Mouse (Mus musculus) intestine, postnatal 0 days (tissue): ENCODE data around the gene Phkg2. TPM values are rescaled to one million over a fixed set of nuclear protein-coding genes. Genes with fewer than 3 reads are reported as not detected.

ENCODE experiments used
- ATAC-seq: fragments of 200-750 bp; cut with Nextera tagmentation; 2 replicates; pipeline ENCODE4 v1.8.0; 2017; ENCODE audit warnings: mild to moderate bottlenecking, moderate TSS enrichment, moderate library complexity
- H3K27ac ChIP-seq: fragments of 300-500 bp; sonication (generic); 2 replicates; pipeline ENCODE4 v1.5.1; 2014; ENCODE audit warnings: mild to moderate bottlenecking, low read depth, low read length, moderate library complexity
- H3K27me3 ChIP-seq: fragments of 300-500 bp; sonication (generic); replicated peaks from 2 replicates; pipeline ENCODE4 v1.6.1; 2014; ENCODE audit warnings: low read length, mixed read lengths; ENCODE audit not compliant: control insufficient read depth, insufficient read depth
- H3K36me3 ChIP-seq: fragments of 300-500 bp; sonication (generic); 2 replicates; pipeline ENCODE4 v1.6.1; 2014; ENCODE audit warnings: mild to moderate bottlenecking, moderate library complexity; ENCODE audit not compliant: control insufficient read depth, insufficient read depth
- H3K4me1 ChIP-seq: fragments of 300-500 bp; sonication (generic); replicated peaks from 2 replicates; pipeline ENCODE4 v1.6.1; 2014; ENCODE audit warnings: antibody characterized with exemption, low read length, mixed read lengths; ENCODE audit not compliant: control insufficient read depth, insufficient read depth
- H3K4me2 ChIP-seq: fragments of 300-500 bp; sonication (generic); replicated peaks from 2 replicates; pipeline ENCODE4 v1.6.1; 2014; ENCODE audit warnings: low read depth, mild to moderate bottlenecking, moderate library complexity
- H3K4me3 ChIP-seq: fragments of 300-500 bp; sonication (generic); 2 replicates; pipeline ENCODE4 v1.5.1; 2014; ENCODE audit warnings: low read depth, low read length
- H3K9ac ChIP-seq: fragments of 300-500 bp; sonication (generic); 2 replicates; pipeline ENCODE4 v1.6.1; 2014; ENCODE audit warnings: mild to moderate bottlenecking, low read depth, low read length
- H3K9me3 ChIP-seq: fragments of 300-500 bp; sonication (generic); 2 replicates; pipeline ENCODE4 v1.6.1; 2016; ENCODE audit warnings: mixed run types; ENCODE audit not compliant: control insufficient read depth
- CTCF ChIP-seq: sonication (generic); IDR thresholded peaks from 2 replicates; pipeline ENCODE4 v1.5.1; 2016; ENCODE audit warnings: low read depth, mild to moderate bottlenecking, control low read depth, antibody characterized with exemption, moderate library complexity
- WGBS: fragments of 180-500 bp; shearing (Covaris S2); extraction: QIAGEN DNeasy Blood & Tissue Kit; methylation state at CpG from one replicate; pipeline ENCODE4 v1.1.7; 2014; 5-methylcytosine and 5-hydroxymethylcytosine counted together
- polyA plus RNA-seq: library from polyadenylated mRNA; unstranded; fragments of >200 nt; fragmentation: Nextera tagmentation; extraction: Ambion mirVana; gene quantifications from 2 replicates; pipeline ENCODE4 v1.2.1, GENCODE M21; 2015

The Phkg2 gene
- polyA plus RNA-seq, 1 experiment from 2014 or later, result 25.7 TPM

DNA sequence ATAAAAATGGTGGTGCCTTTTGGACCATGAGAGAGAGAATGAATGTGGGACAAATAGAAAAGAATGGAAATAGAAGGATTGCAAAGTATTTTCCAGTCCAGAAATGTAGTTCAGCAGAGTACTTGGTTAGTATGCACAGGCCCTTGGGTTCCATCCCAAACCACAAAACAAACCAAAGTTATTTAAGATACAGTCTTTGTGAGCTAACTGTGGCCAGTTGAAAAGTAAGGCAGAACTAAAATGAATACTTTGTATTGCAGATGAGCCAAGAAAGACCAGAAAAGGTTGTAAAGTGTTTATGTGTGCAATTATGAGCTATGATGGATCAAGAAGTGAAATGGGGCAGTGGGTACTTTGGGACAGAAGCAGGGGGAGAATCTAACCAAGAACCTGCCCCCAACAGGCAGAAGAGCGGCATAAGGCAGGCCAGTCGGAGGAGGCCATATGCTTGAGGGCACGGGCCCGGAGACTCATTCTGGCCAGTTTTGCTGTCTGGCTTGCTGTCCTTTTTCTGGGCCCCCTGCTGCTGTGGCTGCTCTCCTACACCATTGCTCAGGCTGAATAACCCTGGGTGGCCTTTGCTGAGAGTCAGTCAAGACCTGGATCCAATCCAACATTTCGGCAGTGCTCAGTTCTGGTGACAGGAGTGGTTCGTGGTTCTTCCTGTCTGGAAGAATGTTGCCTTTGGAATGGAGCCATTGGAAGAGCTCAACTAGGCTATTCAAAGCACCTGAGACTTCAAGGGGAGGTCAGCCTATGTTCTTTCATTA lies 8.6 kb upstream of the Phkg2 start:
- ATAC-seq, result no peak
- H3K4me3 ChIP-seq, result no peak overlapping the region
- WGBS, result 83% methylated on average over 6 of the region's 6 CpGs
- H3K27me3 ChIP-seq, result no peaks in the 10 kb centered on the region
- H3K9me3 ChIP-seq, result no peaks in the 10 kb centered on the region
- no peak overlapping the region for H3K9ac ChIP-seq
- no peaks in the 10 kb centered on the region for H3K4me1 ChIP-seq
- peaks cover 32% of the 10 kb centered on the region for H3K36me3 ChIP-seq
- H3K27ac ChIP-seq, result no peak overlapping the region
- TF ChIP-seq CTCF, result 0 out of 2 replicates have a peak, but pooled peaks have one; percentile 4
- no peak overlapping the region for H3K4me2 ChIP-seq

DNA sequence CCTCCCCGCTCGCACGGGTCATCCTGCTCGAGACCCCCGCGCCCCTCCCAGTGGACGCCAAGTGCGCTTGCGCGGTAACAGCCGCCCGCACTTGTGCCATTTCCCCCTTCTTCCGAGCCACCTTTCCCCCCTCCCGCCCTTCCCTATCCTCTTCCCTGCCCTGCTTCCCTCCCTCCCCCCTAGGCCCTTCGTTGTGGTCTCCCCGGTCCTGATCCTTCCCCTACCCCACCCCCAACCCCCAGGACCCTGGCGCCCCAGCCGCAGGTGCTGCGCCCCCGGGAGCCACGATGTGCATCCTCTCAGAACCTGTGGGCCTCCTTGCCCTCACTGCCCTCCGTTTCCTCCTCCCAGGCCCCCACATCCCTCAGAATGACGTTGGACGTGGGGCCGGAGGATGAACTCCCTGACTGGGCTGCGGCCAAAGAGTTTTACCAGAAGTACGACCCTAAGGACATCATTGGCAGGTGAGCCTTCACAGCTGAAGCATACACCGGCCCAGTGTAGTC lies 416 bp downstream of the Phkg2 start:
- peak overlapping the region; percentile 46; the same call in 1 of the 2 replicates for H3K27ac ChIP-seq
- no peaks in the 10 kb centered on the region for H3K9me3 ChIP-seq
- peak overlapping the region; percentile 60 for H3K9ac ChIP-seq
- peak overlapping the region; percentile 92 for H3K4me2 ChIP-seq
- WGBS, result 1% methylated on average over 28 of the region's 28 CpGs
- peaks cover 22% of the 10 kb centered on the region for H3K36me3 ChIP-seq
- H3K27me3 ChIP-seq, result no peaks in the 10 kb centered on the region
- H3K4me1 ChIP-seq, result no peaks in the 10 kb centered on the region
- H3K4me3 ChIP-seq, result peak overlapping the region; percentile 73
- peak; percentile 33; the same call in 1 of the 2 replicates for ATAC-seq
- TF ChIP-seq CTCF, result no peak

DNA sequence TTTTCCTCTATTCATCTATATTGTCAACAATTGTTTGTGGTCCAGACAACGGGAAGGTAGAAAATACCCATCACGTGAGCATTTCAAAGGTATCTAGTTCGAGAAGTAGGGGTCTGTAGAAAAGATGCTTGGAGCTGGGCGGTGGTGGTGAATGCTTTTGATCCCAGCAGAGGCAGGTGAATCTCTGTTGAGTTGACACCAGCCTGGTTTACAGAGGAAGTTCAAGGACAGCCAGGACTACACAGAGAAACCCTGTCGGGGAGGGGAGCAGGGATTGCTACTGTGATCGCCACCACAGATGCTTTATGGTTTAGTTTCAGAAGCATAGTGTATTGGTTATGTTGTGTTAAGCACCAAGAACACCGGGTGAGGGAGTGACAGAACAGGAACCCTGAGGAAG lies 975 bp downstream of the Phkg2 start:
- no peak for TF ChIP-seq CTCF
- no peak overlapping the region for H3K27ac ChIP-seq
- peak overlapping the region; percentile 73 for H3K4me3 ChIP-seq
- no peak for ATAC-seq
- 14% methylated on average over 7 of the region's 7 CpGs for WGBS
- H3K27me3 ChIP-seq, result no peaks in the 10 kb centered on the region
- H3K9me3 ChIP-seq, result no peaks in the 10 kb centered on the region
- H3K36me3 ChIP-seq, result peaks cover 26% of the 10 kb centered on the region
- H3K4me1 ChIP-seq, result no peaks in the 10 kb centered on the region
- peak overlapping the region; percentile 92 for H3K4me2 ChIP-seq
- H3K9ac ChIP-seq, result peak overlapping the region; percentile 60; the same call in 1 of the 2 replicates

DNA sequence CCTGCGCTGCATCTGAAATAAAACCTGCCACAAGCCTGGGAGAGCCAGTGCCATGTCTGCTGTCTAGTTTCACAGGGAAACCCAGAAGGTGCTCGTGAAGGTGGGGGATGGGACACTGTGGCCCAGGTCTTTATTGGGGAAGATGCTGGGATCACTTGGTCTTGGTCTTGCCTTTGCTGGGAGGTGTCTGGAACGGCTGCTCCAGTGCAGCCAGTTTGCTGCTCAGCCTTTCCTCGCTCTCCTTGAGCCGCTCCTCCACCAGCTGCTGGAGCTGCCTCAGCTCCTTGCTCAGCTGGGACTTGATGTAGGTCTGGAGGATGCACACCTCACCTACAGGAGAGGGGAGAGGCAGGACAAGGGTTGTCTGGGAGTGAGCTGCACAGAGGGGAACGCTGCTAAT lies 10.1 kb downstream of the Phkg2 start:
- no peaks in the 10 kb centered on the region; the same call in 1 of the 2 replicates for H3K4me1 ChIP-seq
- no peak overlapping the region for H3K4me3 ChIP-seq
- H3K4me2 ChIP-seq, result no peak overlapping the region
- TF ChIP-seq CTCF, result no peak
- WGBS, result 97% methylated on average over 6 of the region's 6 CpGs
- H3K27ac ChIP-seq, result no peak overlapping the region
- no peak overlapping the region for H3K9ac ChIP-seq
- H3K36me3 ChIP-seq, result peaks cover 59% of the 10 kb centered on the region
- ATAC-seq, result no peak
- H3K27me3 ChIP-seq, result no peaks in the 10 kb centered on the region
- no peaks in the 10 kb centered on the region for H3K9me3 ChIP-seq

DNA sequence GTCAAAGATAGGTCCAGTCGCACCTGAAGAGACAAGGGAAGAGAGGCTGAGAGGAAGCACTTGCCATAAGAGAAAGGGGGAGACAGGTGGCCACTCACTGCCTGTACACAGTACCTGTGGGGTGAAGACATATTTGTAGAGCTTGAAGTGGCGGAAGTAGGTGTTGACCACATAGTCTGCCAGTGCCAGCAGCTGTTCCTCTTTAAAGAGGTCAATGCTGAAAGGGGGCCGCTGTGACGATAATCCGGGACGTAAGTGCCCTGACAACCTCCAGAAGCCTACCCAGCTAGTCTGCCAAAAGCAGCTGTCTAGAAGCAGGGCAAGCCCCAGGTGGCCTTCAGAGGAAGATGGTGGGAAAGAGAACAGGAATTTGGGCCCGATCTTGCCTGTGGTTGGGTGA lies 11.9 kb downstream of the Phkg2 start:
- Histone ChIP-seq H3K36me3 (peaks cover 44% of the 10 kb centered on the region), H3K27ac (no peak overlapping the region), H3K27me3 (no peaks in the 10 kb centered on the region), H3K9me3 (no peaks in the 10 kb centered on the region), H3K4me1 (no peaks in the 10 kb centered on the region; the same call in 1 of the 2 replicates), H3K4me3 (no peak overlapping the region), H3K4me2 (no peak overlapping the region), H3K9ac (no peak overlapping the region)
- TF ChIP-seq CTCF, result no peak
- WGBS, result 85% methylated on average over 7 of the region's 7 CpGs
- ATAC-seq, result no peak

DNA sequence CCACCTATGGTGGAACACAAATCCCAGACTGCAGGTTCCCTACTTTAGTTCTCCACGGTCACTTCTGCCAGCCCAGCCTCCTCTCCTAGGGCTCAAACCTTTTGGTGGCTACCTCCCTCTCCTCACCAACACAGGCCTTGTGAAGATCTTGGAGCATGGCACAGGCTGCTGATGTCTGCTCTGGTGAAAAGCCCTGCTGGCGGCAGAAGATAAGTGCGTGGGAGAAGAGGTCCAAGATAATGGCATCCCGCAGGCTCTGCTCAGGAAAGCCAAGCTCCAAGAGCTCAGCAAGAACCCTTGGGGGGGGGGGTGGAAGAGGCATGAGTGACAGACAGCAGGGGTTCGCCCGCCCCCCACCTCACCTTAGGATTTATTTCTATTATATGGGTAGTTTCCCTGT lies 13.0 kb downstream of the Phkg2 start:
- Histone ChIP-seq H3K4me1 (no peaks in the 10 kb centered on the region; the same call in 1 of the 2 replicates), H3K9me3 (no peaks in the 10 kb centered on the region), H3K9ac (no peak overlapping the region), H3K4me2 (no peak overlapping the region), H3K36me3 (peaks cover 43% of the 10 kb centered on the region), H3K4me3 (no peak overlapping the region), H3K27me3 (no peaks in the 10 kb centered on the region), H3K27ac (no peak overlapping the region)
- ATAC-seq, result no peak
- no peak for TF ChIP-seq CTCF
- 88% methylated on average over 6 of the region's 6 CpGs for WGBS
